In genomic region chr13:102326003-102326402, GRCm38 (mm10) we compare ENCODE assay signal across 13 mouse cellular contexts.
"Had no signal": no experiment of that assay in that cellular context is flagged by ENCODE, and none has a peak within 500 bp of the region (broad histone marks: within the 10 kb centered on the region; RNA-seq: fewer than 3 reads in every experiment).

No protein-coding gene starts in this region.

- DNase-seq: kidney, adult 2 months; kidney, postnatal 25 days; midbrain, embryonic 14.5 days; right cerebral cortex, postnatal 4 days; spleen, adult 18-20 months; thymus, adult 2 months; thymus, postnatal 25 days had no signal

- H3K4me3 ChIP-seq: limb, embryonic 12.5 days; lung, embryonic 15.5 days; midbrain, embryonic 10.5 days; myocyte; neural tube, embryonic 15.5 days; stomach, embryonic 15.5 days had no signal

- H3K4me1 ChIP-seq: limb, embryonic 12.5 days; lung, embryonic 15.5 days; midbrain, embryonic 10.5 days; neural tube, embryonic 15.5 days; stomach, embryonic 15.5 days had no signal

- H3K4me2 ChIP-seq: limb, embryonic 12.5 days; lung, embryonic 15.5 days; neural tube, embryonic 15.5 days; stomach, embryonic 15.5 days had no signal

- H3K36me3 ChIP-seq: limb, embryonic 12.5 days; lung, embryonic 15.5 days; midbrain, embryonic 10.5 days; neural tube, embryonic 15.5 days; stomach, embryonic 15.5 days had no signal

- H3K9ac ChIP-seq: limb, embryonic 12.5 days; lung, embryonic 15.5 days; neural tube, embryonic 15.5 days; stomach, embryonic 15.5 days had no signal

- H3K27ac ChIP-seq: limb, embryonic 12.5 days; lung, embryonic 15.5 days; midbrain, embryonic 10.5 days; neural tube, embryonic 15.5 days; stomach, embryonic 15.5 days had no signal

- H3K27me3 ChIP-seq: limb, embryonic 12.5 days; lung, embryonic 15.5 days; neural tube, embryonic 15.5 days; stomach, embryonic 15.5 days had no signal

- H3K9me3 ChIP-seq: limb, embryonic 12.5 days; lung, embryonic 15.5 days; midbrain, embryonic 10.5 days; neural tube, embryonic 15.5 days; stomach, embryonic 15.5 days had no signal
